Mouse (Mus musculus) G1E (cell line): ENCODE results near the gene Nrip2.

Source experiments
- CTCF ChIP-seq: IDR thresholded peaks from 2 replicates; pipeline ENCODE4 v1.5.1; 2012; ENCODE audit warnings: low read depth, low read length, inconsistent platforms, mixed read lengths
- GATA1 ChIP-seq: IDR thresholded peaks from 2 replicates; pipeline ENCODE4 v1.6.1; 2012; ENCODE audit warnings: borderline replicate concordance, low read length, inconsistent platforms, mixed read lengths
- TAL1 ChIP-seq: conservative IDR thresholded peaks from 2 replicates; pipeline ENCODE4 v1.6.1; 2012; ENCODE audit warnings: low read depth, low read length, inconsistent platforms, mixed read lengths

DNA sequence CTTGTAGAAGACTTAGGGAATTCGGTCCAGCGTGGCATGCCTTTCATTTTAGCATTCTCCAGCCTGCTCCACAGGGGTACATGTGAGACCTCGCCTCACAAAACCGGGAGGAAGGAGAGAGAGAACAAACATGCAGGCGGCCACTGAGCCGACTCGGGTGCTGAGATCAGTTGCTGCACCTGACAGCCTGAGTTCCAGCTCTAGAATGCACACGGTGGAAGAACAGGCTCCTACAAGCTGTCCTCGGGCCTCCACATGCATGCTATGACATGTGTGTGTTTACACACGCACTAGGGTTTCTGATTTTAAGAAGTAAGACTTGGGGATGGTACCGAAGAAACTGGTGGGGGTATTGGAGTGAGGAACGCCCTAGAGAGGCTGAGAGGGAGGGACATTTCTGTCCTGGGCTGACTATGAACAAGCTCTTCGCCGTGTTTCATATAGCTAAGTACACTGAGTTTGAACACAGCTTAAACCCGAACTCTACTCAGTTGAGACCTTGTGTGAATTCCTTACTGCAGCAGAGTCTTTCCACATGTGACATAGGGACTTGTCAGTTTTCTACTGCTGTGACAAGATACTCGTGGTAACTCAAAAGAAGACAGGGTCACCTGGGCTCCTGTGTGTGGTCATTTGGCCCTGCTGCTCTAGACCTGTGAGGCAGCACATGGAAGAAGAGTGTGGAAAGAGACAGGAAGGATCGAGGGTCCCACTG is 22.6 kb upstream of the Nrip2 start:
- TF ChIP-seq TAL1 (no peak), GATA1 (no peak), CTCF (no peak)
